Mouse (Mus musculus) neural tube, embryonic 11.5 days (tissue): ENCODE measurements around the gene Itpkb. TPM values are rescaled to one million over a fixed set of nuclear protein-coding genes. Genes with fewer than 3 reads are reported as not detected.

Source experiments
- ATAC-seq: fragments of 200-750 bp; cut with Nextera tagmentation; 2 replicates; pipeline ENCODE4 v1.8.0; 2017; ENCODE audit warnings: moderate number of reproducible peaks, mild to moderate bottlenecking, moderate TSS enrichment, moderate library complexity; ENCODE audit not compliant: insufficient read depth, low FRiP score, low TSS enrichment
- DNase-seq: peaks from one replicate; pipeline ENCODE4 v3.0.0-alpha.2; 2015; ENCODE audit warnings: low spot score
- H3K27ac ChIP-seq: fragments of 300-500 bp; sonication (generic); 2 replicates; pipeline ENCODE4 v1.5.1; 2014; ENCODE audit warnings: low read depth, mild to moderate bottlenecking, low read length
- H3K27me3 ChIP-seq: fragments of 300-500 bp; sonication (generic); 2 replicates; pipeline ENCODE4 v1.6.1; 2014; ENCODE audit warnings: mild to moderate bottlenecking, low read length, mixed read lengths; ENCODE audit not compliant: control insufficient read depth, insufficient read depth
- H3K36me3 ChIP-seq: fragments of 300-500 bp; sonication (generic); 2 replicates; pipeline ENCODE4 v1.6.1; 2014; ENCODE audit warnings: mild to moderate bottlenecking, low read length, moderate library complexity, mixed read lengths; ENCODE audit not compliant: control insufficient read depth, insufficient read depth
- H3K4me1 ChIP-seq: fragments of 300-500 bp; sonication (generic); 2 replicates; pipeline ENCODE4 v1.6.1; 2014; ENCODE audit warnings: low read length, mixed read lengths; ENCODE audit not compliant: control insufficient read depth, insufficient read depth
- H3K4me2 ChIP-seq: fragments of 300-500 bp; sonication (generic); 2 replicates; pipeline ENCODE4 v1.6.1; 2014; ENCODE audit warnings: low read depth, mild to moderate bottlenecking, moderate library complexity
- H3K4me3 ChIP-seq: fragments of 300-500 bp; sonication (generic); 2 replicates; pipeline ENCODE4 v1.5.1; 2014; ENCODE audit warnings: low read depth, low read length
- H3K9ac ChIP-seq: fragments of 300-500 bp; sonication (generic); 2 replicates; pipeline ENCODE4 v1.6.1; 2014; ENCODE audit warnings: mild to moderate bottlenecking, low read length
- H3K9me3 ChIP-seq: fragments of 300-500 bp; sonication (generic); 2 replicates; pipeline ENCODE4 v1.6.1; 2016; ENCODE audit warnings: low read length; ENCODE audit not compliant: control insufficient read depth
- WGBS: fragments of 180-500 bp; shearing (Covaris S2); extraction: QIAGEN DNeasy Blood & Tissue Kit; methylation state at CpG from one replicate; pipeline ENCODE4 v1.1.7; 2014; 5-methylcytosine and 5-hydroxymethylcytosine counted together
- polyA plus RNA-seq: library from polyadenylated mRNA; unstranded; fragments of >200 nt; fragmentation: Nextera tagmentation; extraction: Ambion mirVana; gene quantifications from 2 replicates; pipeline ENCODE4 v1.2.1, GENCODE M21; 2014

Gene Itpkb
- polyA plus RNA-seq, 1 experiment from 2014 or later, result 2.6 TPM

DNA sequence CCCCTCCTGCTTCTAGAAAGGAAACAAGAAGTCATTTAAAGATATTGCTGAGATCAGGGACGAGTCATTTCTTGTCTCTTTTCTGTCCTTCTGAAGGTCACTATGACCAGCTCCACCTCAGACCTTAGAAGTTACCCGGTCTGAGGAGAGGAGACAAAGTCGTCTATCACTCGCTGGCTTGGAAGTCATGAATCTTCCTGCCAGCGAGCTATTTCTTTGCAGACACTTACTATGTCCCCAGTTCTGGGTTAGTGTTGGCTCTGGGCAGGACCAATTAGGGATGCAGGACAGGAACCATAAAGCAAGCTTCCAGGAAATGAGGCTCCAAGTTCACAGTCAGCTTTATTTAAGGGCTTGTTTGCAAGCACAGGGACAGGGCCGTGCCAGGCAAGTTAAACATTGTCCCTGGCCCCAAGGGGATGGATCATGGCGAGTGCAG, 27.6 kb downstream of the Itpkb start:
- Histone ChIP-seq H3K4me3 (no peak overlapping the region), H3K9ac (no peak overlapping the region), H3K4me2 (no peak overlapping the region), H3K27ac (no peak overlapping the region), H3K36me3 (no peaks in the 10 kb centered on the region), H3K9me3 (no peaks in the 10 kb centered on the region), H3K4me1 (no peaks in the 10 kb centered on the region), H3K27me3 (no peaks in the 10 kb centered on the region)
- 65% methylated on average over 7 of the region's 7 CpGs for WGBS
- no peak for DNase-seq
- ATAC-seq, result no peak

DNA sequence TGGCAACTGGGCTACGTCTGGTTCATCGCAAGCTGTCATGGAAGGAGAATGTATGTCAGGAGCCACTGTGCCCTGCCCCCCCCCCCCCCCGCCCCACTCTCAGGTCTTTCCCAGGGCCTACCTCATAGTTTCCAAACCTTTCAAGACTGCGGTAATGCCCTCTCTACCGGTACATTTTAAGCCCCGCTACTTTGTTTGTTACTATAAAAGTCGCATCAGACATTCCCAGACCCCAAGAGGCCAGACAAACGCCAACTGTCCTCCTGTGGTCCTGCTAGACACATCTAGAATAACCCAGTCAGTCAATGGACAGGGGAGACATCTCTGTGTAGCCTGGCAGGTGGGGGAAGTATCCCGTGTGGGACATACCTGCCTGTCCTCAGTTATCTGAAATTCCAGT, 28.2 kb downstream of the Itpkb start:
- no peak for DNase-seq
- ATAC-seq, result no peak
- Histone ChIP-seq H3K27ac (no peak overlapping the region), H3K4me2 (no peak overlapping the region), H3K4me1 (no peaks in the 10 kb centered on the region), H3K36me3 (no peaks in the 10 kb centered on the region), H3K9me3 (no peaks in the 10 kb centered on the region), H3K27me3 (no peaks in the 10 kb centered on the region), H3K4me3 (no peak overlapping the region), H3K9ac (no peak overlapping the region)
- WGBS, result 92% methylated on average over 9 of the region's 9 CpGs

DNA sequence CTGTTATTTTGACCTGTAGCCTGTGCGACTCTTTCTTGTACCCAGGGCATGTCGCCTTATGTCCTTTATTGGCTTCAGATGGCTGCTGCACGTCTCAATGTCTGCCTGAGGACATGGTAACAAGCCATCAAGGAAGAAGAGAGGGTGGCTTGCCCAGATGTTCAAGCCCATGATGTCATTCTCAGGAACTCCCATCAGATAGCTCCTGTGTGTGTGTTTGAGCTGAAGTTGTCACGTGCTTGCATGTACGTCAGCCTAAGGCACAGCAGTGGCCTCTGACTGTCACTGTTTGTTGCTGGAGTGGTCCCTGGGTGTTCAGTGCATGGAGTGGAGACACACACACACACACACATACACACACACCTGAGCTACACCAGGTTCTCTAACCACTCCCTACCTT, 29.0 kb downstream of the Itpkb start:
- 0 out of 2 replicates have a peak, but pooled peaks cover 3% of the 10 kb centered on the region for H3K4me1 ChIP-seq
- H3K36me3 ChIP-seq, result no peaks in the 10 kb centered on the region
- no peak overlapping the region for H3K9ac ChIP-seq
- no peak for DNase-seq
- no peak for ATAC-seq
- no peaks in the 10 kb centered on the region for H3K27me3 ChIP-seq
- WGBS, result 81% methylated on average over 5 of the region's 5 CpGs
- H3K9me3 ChIP-seq, result no peaks in the 10 kb centered on the region
- H3K4me2 ChIP-seq, result no peak overlapping the region
- no peak overlapping the region for H3K4me3 ChIP-seq
- no peak overlapping the region for H3K27ac ChIP-seq

DNA sequence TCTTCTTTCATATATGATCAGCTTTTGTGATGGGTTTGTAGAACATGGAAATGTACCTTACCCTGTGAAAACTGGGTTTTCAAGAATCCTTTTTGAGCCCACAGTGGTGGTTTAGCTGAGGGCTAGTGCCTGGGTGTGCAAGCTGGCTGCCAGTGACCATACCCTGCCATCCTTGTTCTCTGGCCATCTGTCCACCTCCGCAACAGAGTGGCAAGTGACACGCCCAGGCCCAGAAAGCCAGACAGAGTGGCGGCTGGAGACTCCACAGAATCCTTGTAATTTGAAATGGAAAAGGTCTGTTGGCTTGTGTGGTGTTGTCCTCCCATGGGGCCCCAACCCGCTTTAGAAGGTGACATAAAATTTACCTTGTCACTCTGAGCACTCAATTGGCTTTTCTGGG, 31.9 kb downstream of the Itpkb start:
- Histone ChIP-seq H3K36me3 (no peaks in the 10 kb centered on the region), H3K9me3 (no peaks in the 10 kb centered on the region), H3K4me2 (no peak overlapping the region), H3K27me3 (no peaks in the 10 kb centered on the region), H3K4me1 (peaks cover 12% of the 10 kb centered on the region; the same call in 1 of the 2 replicates), H3K9ac (no peak overlapping the region), H3K27ac (no peak overlapping the region), H3K4me3 (no peak overlapping the region)
- WGBS, result 89% methylated on average over 4 of the region's 4 CpGs
- DNase-seq, result no peak
- no peak for ATAC-seq

DNA sequence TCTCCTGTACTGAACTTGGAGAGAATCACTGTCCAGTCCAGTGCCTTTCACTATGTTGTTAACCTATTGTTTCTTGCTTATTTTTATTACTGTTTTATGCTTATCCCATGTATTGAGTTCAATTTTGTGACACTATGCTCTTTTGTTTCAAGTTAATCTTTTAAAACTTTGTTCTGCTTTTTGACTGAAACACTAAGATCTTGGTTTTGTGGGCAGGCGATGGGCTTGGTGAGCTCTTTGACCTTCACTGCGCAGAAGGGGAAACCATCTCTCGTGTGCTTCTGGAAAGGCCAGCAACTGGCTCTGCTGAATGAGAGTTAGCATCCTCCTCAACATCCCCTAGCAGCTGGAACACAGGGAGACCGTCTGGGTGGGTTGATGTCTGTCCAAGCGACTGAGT, 32.6 kb downstream of the Itpkb start:
- Histone ChIP-seq H3K4me1 (peaks cover 15% of the 10 kb centered on the region; the same call in 1 of the 2 replicates), H3K27ac (no peak overlapping the region), H3K4me2 (no peak overlapping the region), H3K9ac (no peak overlapping the region), H3K27me3 (no peaks in the 10 kb centered on the region), H3K9me3 (no peaks in the 10 kb centered on the region), H3K36me3 (no peaks in the 10 kb centered on the region), H3K4me3 (no peak overlapping the region)
- DNase-seq (no peak), ATAC-seq (no peak)
- 86% methylated on average over 5 of the region's 5 CpGs for WGBS

DNA sequence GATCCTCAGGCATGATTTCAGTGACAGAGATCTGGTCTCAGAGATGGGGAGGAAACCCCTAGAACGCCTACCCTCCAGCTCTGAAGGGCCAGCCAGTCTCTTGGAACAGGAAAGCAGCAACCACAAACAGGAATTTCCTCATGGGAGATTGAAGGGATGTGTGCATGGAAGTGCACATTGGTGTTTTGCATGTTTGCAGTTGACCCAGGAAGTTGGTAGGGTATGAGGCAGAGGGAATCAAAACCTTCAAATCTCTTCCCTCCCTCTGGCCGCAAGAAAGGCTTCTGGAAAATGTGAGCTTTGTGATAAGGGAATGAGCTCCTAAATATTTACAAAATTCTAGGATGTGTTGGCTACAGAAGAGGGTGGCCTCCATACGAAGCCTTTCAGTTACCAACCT, 33.0 kb downstream of the Itpkb start:
- no peak overlapping the region for H3K9ac ChIP-seq
- H3K4me2 ChIP-seq, result no peak overlapping the region
- ATAC-seq (no peak), DNase-seq (no peak)
- peaks cover 15% of the 10 kb centered on the region; the same call in 1 of the 2 replicates for H3K4me1 ChIP-seq
- no peaks in the 10 kb centered on the region for H3K9me3 ChIP-seq
- H3K4me3 ChIP-seq, result no peak overlapping the region
- H3K27ac ChIP-seq, result no peak overlapping the region
- WGBS, result 83% methylated on average over 3 of the region's 3 CpGs
- H3K27me3 ChIP-seq, result no peaks in the 10 kb centered on the region
- no peaks in the 10 kb centered on the region for H3K36me3 ChIP-seq

DNA sequence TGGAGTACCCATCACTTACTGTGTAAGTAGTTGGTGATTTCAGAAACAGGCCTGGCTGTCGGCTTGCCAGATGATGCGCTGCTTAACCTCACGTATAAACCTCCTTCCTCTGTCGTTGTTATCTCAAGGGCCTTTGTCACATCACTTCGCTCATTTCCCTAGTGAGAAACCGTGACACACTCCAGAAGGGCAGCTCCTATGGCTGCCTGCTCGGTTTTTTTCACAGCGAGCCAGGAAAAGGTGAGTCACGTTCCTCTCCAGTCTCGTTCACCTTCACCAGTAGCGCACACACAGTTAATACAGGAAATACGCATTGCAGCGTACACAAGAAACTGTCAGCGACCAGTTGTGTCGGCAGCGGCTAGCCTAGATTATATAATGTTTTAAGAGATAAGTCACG, 33.7 kb downstream of the Itpkb start:
- no peak for DNase-seq
- Histone ChIP-seq H3K9me3 (no peaks in the 10 kb centered on the region), H3K4me1 (peaks cover 15% of the 10 kb centered on the region; the same call in 1 of the 2 replicates), H3K4me2 (no peak overlapping the region), H3K36me3 (no peaks in the 10 kb centered on the region), H3K4me3 (no peak overlapping the region), H3K9ac (no peak overlapping the region), H3K27ac (no peak overlapping the region), H3K27me3 (no peaks in the 10 kb centered on the region)
- WGBS, result 76% methylated on average over 17 of the region's 17 CpGs
- no peak for ATAC-seq

DNA sequence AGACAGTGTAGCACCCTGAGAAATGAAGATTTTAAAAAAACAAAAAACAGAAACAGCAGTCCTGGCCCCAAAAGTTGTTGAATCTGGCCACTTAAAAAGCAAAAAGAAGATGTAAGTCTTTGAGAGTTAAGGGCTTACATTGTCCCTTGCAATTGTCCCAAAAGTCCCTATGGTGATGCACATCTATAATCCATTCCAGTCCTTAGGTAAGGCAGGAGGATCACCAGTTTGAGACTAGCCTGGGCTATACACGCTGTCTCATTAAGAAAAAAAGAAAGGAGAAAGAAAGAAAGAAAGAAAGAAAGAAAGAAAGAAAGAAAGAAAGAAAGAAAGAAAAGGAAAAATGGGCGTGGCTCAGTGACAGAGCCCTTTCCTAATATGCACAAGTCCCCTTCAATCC, 34.4 kb downstream of the Itpkb start:
- Histone ChIP-seq H3K4me2 (peak overlapping the region; percentile 50), H3K4me3 (peak overlapping the region; percentile 33), H3K36me3 (no peaks in the 10 kb centered on the region), H3K27ac (no peak overlapping the region), H3K9ac (no peak overlapping the region), H3K9me3 (no peaks in the 10 kb centered on the region), H3K4me1 (peaks cover 15% of the 10 kb centered on the region; the same call in 1 of the 2 replicates), H3K27me3 (no peaks in the 10 kb centered on the region)
- 19% methylated on average over 2 of the region's 2 CpGs for WGBS
- no peak for DNase-seq
- peak; percentile 45 for ATAC-seq

DNA sequence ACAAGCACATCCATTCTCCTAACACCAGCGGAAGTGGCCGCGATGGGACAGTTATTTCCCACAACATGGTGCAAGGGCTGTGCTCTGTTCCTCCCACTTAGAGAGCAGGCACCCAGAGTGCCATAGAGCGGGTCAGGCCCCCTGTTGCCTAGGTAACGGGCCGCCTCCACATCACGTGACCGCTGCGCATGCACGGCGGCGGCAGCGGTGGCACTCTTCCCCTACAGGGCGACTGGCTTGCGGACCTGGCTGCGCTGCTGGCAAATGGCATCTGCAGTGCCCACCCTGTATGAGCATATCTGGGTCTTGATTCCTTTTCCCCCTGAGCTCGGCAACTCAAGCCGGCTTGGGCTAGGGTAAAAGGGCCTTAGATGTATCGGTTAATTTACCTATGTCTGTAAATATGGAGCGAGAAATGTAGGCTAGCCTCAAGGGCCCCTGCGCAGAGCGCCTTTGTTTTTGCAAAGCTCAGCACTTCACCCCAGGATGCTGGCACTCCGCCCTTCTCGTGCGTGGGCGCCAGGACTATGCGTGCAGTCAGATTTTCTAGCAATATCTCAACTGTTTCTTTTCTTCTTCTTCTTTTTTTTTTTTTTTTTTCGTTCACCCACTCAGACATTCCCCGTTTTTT, 35.0 kb downstream of the Itpkb start:
- H3K4me3 ChIP-seq, result peak overlapping the region; percentile 33
- H3K27me3 ChIP-seq, result no peaks in the 10 kb centered on the region
- H3K27ac ChIP-seq, result peak overlapping the region; percentile 42; the same call in 1 of the 2 replicates
- peak overlapping the region; percentile 50 for H3K4me2 ChIP-seq
- DNase-seq (peak; percentile 95), ATAC-seq (peak; percentile 96)
- no peaks in the 10 kb centered on the region for H3K9me3 ChIP-seq
- H3K4me1 ChIP-seq, result peaks cover 15% of the 10 kb centered on the region; the same call in 1 of the 2 replicates
- 3% methylated on average over 29 of the region's 29 CpGs for WGBS
- no peaks in the 10 kb centered on the region for H3K36me3 ChIP-seq
- peak overlapping the region; percentile 54 for H3K9ac ChIP-seq
